In the genomic region with DNA sequence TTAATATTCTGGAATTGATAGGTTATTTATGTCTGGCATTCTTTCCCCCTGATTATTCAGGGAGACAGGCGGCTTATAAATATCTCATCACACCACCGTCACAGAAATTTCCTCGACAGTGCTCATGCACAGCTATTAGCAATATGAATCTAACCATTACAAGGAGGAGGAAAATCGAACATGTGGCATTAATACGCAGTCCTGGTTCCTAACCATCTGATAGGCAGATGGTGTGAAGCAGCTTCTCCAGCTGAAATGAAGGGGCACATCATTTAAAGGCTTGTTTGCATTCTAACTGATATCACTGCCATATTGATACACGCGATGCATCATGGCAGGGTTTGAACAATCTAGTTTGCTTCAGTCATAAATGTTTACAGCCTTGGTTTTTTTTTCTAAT, we compare ENCODE assay signal across 25 mouse cellular contexts.
DNase-seq lines count a peak whose midpoint lies in the region; ATAC-seq lines count a peak whose summit lies in the region.
"Had no signal": no experiment of that assay in that cellular context is flagged by ENCODE, and none has a peak within 500 bp of the region (broad histone marks: within the 10 kb centered on the region; RNA-seq: fewer than 3 reads in every experiment).

No protein-coding gene starts in this region.

- H3K9ac ChIP-seq in forebrain, embryonic 14.5 days (ENCODE audit: low read length), result no peak overlapping the region
- H3K9ac ChIP-seq in forebrain, embryonic 11.5 days (ENCODE audit: low read length), result no peak overlapping the region
- no peak overlapping the region for H3K9ac ChIP-seq in neural tube, embryonic 13.5 days
- no peak overlapping the region for H3K9ac ChIP-seq in neural tube, embryonic 15.5 days (replicated peaks)
- H3K9ac ChIP-seq in hindbrain, embryonic 16.5 days (ENCODE audit: low read depth, low read length), result no peak overlapping the region
- H3K9ac ChIP-seq: embryonic facial prominence, embryonic 15.5 days; intestine, embryonic 15.5 days; limb, embryonic 12.5 days; liver, embryonic 14.5 days; midbrain, embryonic 15.5 days had no signal

- no peak overlapping the region for H3K4me2 ChIP-seq in forebrain, embryonic 14.5 days (ENCODE audit: low read length)
- H3K4me2 ChIP-seq in forebrain, embryonic 11.5 days (ENCODE audit: low read depth, low read length, severe bottlenecking), result no peak overlapping the region
- H3K4me2 ChIP-seq in neural tube, embryonic 13.5 days, result no peak overlapping the region
- no peak overlapping the region for H3K4me2 ChIP-seq in neural tube, embryonic 15.5 days
- H3K4me2 ChIP-seq in hindbrain, embryonic 16.5 days (ENCODE audit: low read length), result no peak overlapping the region
- H3K4me2 ChIP-seq: embryonic facial prominence, embryonic 15.5 days; intestine, embryonic 15.5 days; limb, embryonic 12.5 days; midbrain, embryonic 15.5 days had no signal

- H3K27me3 ChIP-seq in forebrain, embryonic 14.5 days (replicated peaks; ENCODE audit: control insufficient read depth, insufficient read depth, low read length), result no peaks in the 10 kb centered on the region
- no peaks in the 10 kb centered on the region for H3K27me3 ChIP-seq in forebrain, embryonic 11.5 days (ENCODE audit: control insufficient read depth, insufficient read depth, low read length)
- H3K27me3 ChIP-seq in neural tube, embryonic 13.5 days, result no peaks in the 10 kb centered on the region
- no peaks in the 10 kb centered on the region for H3K27me3 ChIP-seq in neural tube, embryonic 15.5 days (replicated peaks)
- H3K27me3 ChIP-seq in hindbrain, embryonic 16.5 days (replicated peaks; ENCODE audit: control insufficient read depth, insufficient read depth, low read length), result no peaks in the 10 kb centered on the region
- H3K27me3 ChIP-seq: embryonic facial prominence, embryonic 15.5 days; intestine, embryonic 15.5 days; limb, embryonic 12.5 days; midbrain, embryonic 15.5 days had no signal

- no peak overlapping the region for H3K4me3 ChIP-seq in forebrain, embryonic 14.5 days (ENCODE audit: low read depth, low read length)
- no peak overlapping the region for H3K4me3 ChIP-seq in forebrain, embryonic 11.5 days (ENCODE audit: low read depth, low read length)
- no peak overlapping the region for H3K4me3 ChIP-seq in neural tube, embryonic 13.5 days
- H3K4me3 ChIP-seq in neural tube, embryonic 15.5 days (replicated peaks), result no peak overlapping the region
- no peak overlapping the region for H3K4me3 ChIP-seq in hindbrain, embryonic 16.5 days (ENCODE audit: low read length)
- H3K4me3 ChIP-seq: embryonic facial prominence, embryonic 15.5 days; heart, adult 2 months; intestine, embryonic 15.5 days; left cerebral cortex, adult 2 months; limb, embryonic 12.5 days; midbrain, embryonic 15.5 days had no signal

- peak; percentile 49 for ATAC-seq in forebrain, embryonic 14.5 days
- no peak for ATAC-seq in forebrain, embryonic 11.5 days (replicated peaks; ENCODE audit: low FRiP score)
- peak; percentile 59 for ATAC-seq in neural tube, embryonic 13.5 days (ENCODE audit: low read depth)
- ATAC-seq in neural tube, embryonic 15.5 days (ENCODE audit: low FRiP score), result no peak
- peak; percentile 52 for ATAC-seq in hindbrain, embryonic 16.5 days
- ATAC-seq: intestine, embryonic 15.5 days; midbrain, embryonic 15.5 days had no signal

- H3K9me3 ChIP-seq in forebrain, embryonic 14.5 days (replicated peaks; ENCODE audit: control insufficient read depth, low read length), result no peaks in the 10 kb centered on the region
- H3K9me3 ChIP-seq in forebrain, embryonic 11.5 days (ENCODE audit: control insufficient read depth, low read length), result no peaks in the 10 kb centered on the region
- no peaks in the 10 kb centered on the region for H3K9me3 ChIP-seq in neural tube, embryonic 13.5 days
- H3K9me3 ChIP-seq in neural tube, embryonic 15.5 days (replicated peaks), result no peaks in the 10 kb centered on the region
- H3K9me3 ChIP-seq in hindbrain, embryonic 16.5 days (ENCODE audit: control insufficient read depth, low read length), result no peaks in the 10 kb centered on the region
- H3K9me3 ChIP-seq: embryonic facial prominence, embryonic 15.5 days; intestine, embryonic 15.5 days; limb, embryonic 12.5 days; midbrain, embryonic 15.5 days had no signal

- WGBS in forebrain, embryonic 14.5 days, result 37% methylated on average over 7 of the region's 7 CpGs
- WGBS in forebrain, embryonic 11.5 days, result 65% methylated on average over 7 of the region's 7 CpGs
- 26% methylated on average over 7 of the region's 7 CpGs for WGBS in neural tube, embryonic 13.5 days
- WGBS in neural tube, embryonic 15.5 days, result 35% methylated on average over 7 of the region's 7 CpGs
- WGBS in hindbrain, embryonic 16.5 days, result 33% methylated on average over 7 of the region's 7 CpGs

- H3K27ac ChIP-seq in forebrain, embryonic 14.5 days (ENCODE audit: low read depth, low read length), result no peak overlapping the region
- no peak overlapping the region for H3K27ac ChIP-seq in forebrain, embryonic 11.5 days (ENCODE audit: low read depth, low read length)
- H3K27ac ChIP-seq in neural tube, embryonic 13.5 days (replicated peaks), result no peak overlapping the region
- no peak overlapping the region for H3K27ac ChIP-seq in neural tube, embryonic 15.5 days (replicated peaks)
- no peak overlapping the region for H3K27ac ChIP-seq in hindbrain, embryonic 16.5 days (ENCODE audit: low read depth, low read length)
- H3K27ac ChIP-seq: embryonic facial prominence, embryonic 15.5 days; heart, adult 2 months; intestine, embryonic 15.5 days; left cerebral cortex, adult 2 months; limb, embryonic 12.5 days; liver, embryonic 14.5 days; midbrain, embryonic 15.5 days had no signal

- H3K4me1 ChIP-seq in forebrain, embryonic 14.5 days (ENCODE audit: control insufficient read depth, insufficient read depth, low read length), result peaks cover 4% of the 10 kb centered on the region; the same call in 1 of the 2 replicates
- H3K4me1 ChIP-seq in forebrain, embryonic 11.5 days (replicated peaks; ENCODE audit: control insufficient read depth, insufficient read depth, low read length), result 0 out of 2 replicates have a peak, but pooled peaks cover 5% of the 10 kb centered on the region
- H3K4me1 ChIP-seq in neural tube, embryonic 13.5 days (replicated peaks), result peaks cover 17% of the 10 kb centered on the region
- 0 out of 2 replicates have a peak, but pooled peaks cover 3% of the 10 kb centered on the region for H3K4me1 ChIP-seq in neural tube, embryonic 15.5 days
- H3K4me1 ChIP-seq in hindbrain, embryonic 16.5 days (ENCODE audit: control insufficient read depth, insufficient read depth, low read depth, low read length), result no peaks in the 10 kb centered on the region
- H3K4me1 ChIP-seq: embryonic facial prominence, embryonic 15.5 days; intestine, embryonic 15.5 days; midbrain, embryonic 15.5 days had no signal

- DNase-seq in forebrain, embryonic 14.5 days (ENCODE audit: low spot score), result peak; percentile 49
- no peak for DNase-seq in forebrain, embryonic 11.5 days (ENCODE audit: low spot score)
- no peak for DNase-seq in thymus, postnatal 10 days (ENCODE audit: low spot score in 2 of 2)
- DNase-seq in lung, postnatal 10 days, result no peak
- DNase-seq: adrenal gland, postnatal 36 days; B cell, adult 2 months; cerebellum, adult 18-20 months; cerebellum, postnatal 36 days; gastrocnemius, postnatal 25 days; heart, adult 2 months; heart, postnatal 4 days; kidney, adult 9 months; kidney, postnatal 25 days; layer of hippocampus, adult 9-11 months; right cerebral cortex, postnatal 14 days; spleen, adult 18-20 months had no signal

- H3K36me3 ChIP-seq in forebrain, embryonic 14.5 days (ENCODE audit: control insufficient read depth, insufficient read depth, low read length), result no peaks in the 10 kb centered on the region
- no peaks in the 10 kb centered on the region for H3K36me3 ChIP-seq in forebrain, embryonic 11.5 days (ENCODE audit: control insufficient read depth, insufficient read depth, low read length)
- H3K36me3 ChIP-seq in neural tube, embryonic 13.5 days, result no peaks in the 10 kb centered on the region
- H3K36me3 ChIP-seq in neural tube, embryonic 15.5 days, result no peaks in the 10 kb centered on the region
- no peaks in the 10 kb centered on the region for H3K36me3 ChIP-seq in hindbrain, embryonic 16.5 days (ENCODE audit: control insufficient read depth, insufficient read depth, low read length)
- H3K36me3 ChIP-seq: embryonic facial prominence, embryonic 15.5 days; intestine, embryonic 15.5 days; limb, embryonic 12.5 days; midbrain, embryonic 15.5 days had no signal

Comparison
In these comparisons a context has a peak if more than half of its experiments do, and no peak if none do; other contexts are left out.
1. ATAC-seq: peak in forebrain, embryonic 14.5 days (single experiment), neural tube, embryonic 13.5 days (single experiment) and hindbrain, embryonic 16.5 days (single experiment); none in forebrain, embryonic 11.5 days (single experiment) and neural tube, embryonic 15.5 days (single experiment).